Comparison of ENCODE assay signal across 8 mouse cellular contexts in genomic region chr16:37871112-37871715, GRCm38 (mm10). TPM values are rescaled to one million over a fixed set of nuclear protein-coding genes. Genes with fewer than 3 reads are reported as not detected.
A peak's percentile ranks its signal among the peaks of the same experiment; 100 is the strongest.
DNase-seq lines count a peak whose midpoint lies in the region; ATAC-seq and TF ChIP-seq lines count a peak whose summit lies in the region.

No protein-coding gene starts in this region.

- no peaks in the 10 kb centered on the region for H3K27me3 ChIP-seq in forebrain, embryonic 14.5 days (replicated peaks; ENCODE audit: control insufficient read depth, insufficient read depth, low read length)
- no peaks in the 10 kb centered on the region for H3K27me3 ChIP-seq in hindbrain, embryonic 14.5 days (ENCODE audit: control insufficient read depth, insufficient read depth, low read length)
- no peaks in the 10 kb centered on the region for H3K27me3 ChIP-seq in lung, embryonic 14.5 days (ENCODE audit: insufficient read depth, low read length)

- no peak for ATAC-seq in forebrain, embryonic 14.5 days
- no peak for ATAC-seq in hindbrain, embryonic 14.5 days (ENCODE audit: low FRiP score)
- no peak for ATAC-seq in lung, embryonic 14.5 days (ENCODE audit: insufficient read depth)
- ATAC-seq in erythroblast, adult 5-6 weeks (replicated peaks; ENCODE audit: low FRiP score, poor library complexity, severe bottlenecking) = no peak

- 61% methylated on average over 4 of the region's 4 CpGs for WGBS in forebrain, embryonic 14.5 days
- 78% methylated on average over 4 of the region's 4 CpGs for WGBS in hindbrain, embryonic 14.5 days
- 69% methylated on average over 4 of the region's 4 CpGs for WGBS in lung, embryonic 14.5 days

- peak; percentile 67 for DNase-seq in right cerebral cortex, adult 18-20 months
- DNase-seq in right cerebral cortex, postnatal 4 days = no peak
- peak; percentile 33 for DNase-seq in forebrain, embryonic 14.5 days (ENCODE audit: low spot score)
- DNase-seq in hindbrain, embryonic 14.5 days (ENCODE audit: low spot score) = no peak
- no peak for DNase-seq in lung, embryonic 14.5 days
- peak; percentile 46 for DNase-seq in telencephalon, adult 2 months (ENCODE audit: low read depth, low spot score)
- DNase-seq in cerebellum, postnatal 25 days = no peak

- no peaks in the 10 kb centered on the region for H3K9me3 ChIP-seq in forebrain, embryonic 14.5 days (replicated peaks; ENCODE audit: control insufficient read depth, low read length)
- H3K9me3 ChIP-seq in hindbrain, embryonic 14.5 days (ENCODE audit: control insufficient read depth, low read length) = no peaks in the 10 kb centered on the region
- H3K9me3 ChIP-seq in lung, embryonic 14.5 days (ENCODE audit: low read depth, low read length) = no peaks in the 10 kb centered on the region

- no peak overlapping the region for H3K9ac ChIP-seq in forebrain, embryonic 14.5 days (ENCODE audit: low read length)
- no peak overlapping the region for H3K9ac ChIP-seq in hindbrain, embryonic 14.5 days
- H3K9ac ChIP-seq in lung, embryonic 14.5 days = no peak overlapping the region

- TF ChIP-seq CTCF in lung, embryonic 14.5 days (IDR thresholded peaks at IDR 0.05; ENCODE audit: low read depth) = no peak

- peaks cover 25% of the 10 kb centered on the region for H3K4me1 ChIP-seq in forebrain, embryonic 14.5 days (ENCODE audit: control insufficient read depth, insufficient read depth, low read length)
- peaks cover 33% of the 10 kb centered on the region for H3K4me1 ChIP-seq in hindbrain, embryonic 14.5 days (replicated peaks; ENCODE audit: control insufficient read depth, insufficient read depth, low read length)
- H3K4me1 ChIP-seq in lung, embryonic 14.5 days (ENCODE audit: insufficient read depth) = peaks cover 18% of the 10 kb centered on the region

- peaks cover 3% of the 10 kb centered on the region; the same call in 1 of the 2 replicates for H3K36me3 ChIP-seq in forebrain, embryonic 14.5 days (ENCODE audit: control insufficient read depth, insufficient read depth, low read length)
- no peaks in the 10 kb centered on the region for H3K36me3 ChIP-seq in hindbrain, embryonic 14.5 days (replicated peaks; ENCODE audit: control insufficient read depth, insufficient read depth)
- no peaks in the 10 kb centered on the region for H3K36me3 ChIP-seq in lung, embryonic 14.5 days (ENCODE audit: insufficient read depth)

- peak overlapping the region; percentile 26; the same call in 1 of the 2 replicates for H3K4me2 ChIP-seq in forebrain, embryonic 14.5 days (ENCODE audit: low read length)
- H3K4me2 ChIP-seq in hindbrain, embryonic 14.5 days (replicated peaks) = peak overlapping the region; percentile 84
- H3K4me2 ChIP-seq in lung, embryonic 14.5 days = peak overlapping the region; percentile 78

- no peak overlapping the region for H3K27ac ChIP-seq in forebrain, embryonic 14.5 days (ENCODE audit: low read depth, low read length)
- H3K27ac ChIP-seq in hindbrain, embryonic 14.5 days = no peak overlapping the region
- H3K27ac ChIP-seq in lung, embryonic 14.5 days (ENCODE audit: low read depth) = no peak overlapping the region; the same call in 1 of the 2 replicates

- H3K4me3 ChIP-seq in forebrain, embryonic 14.5 days (ENCODE audit: low read depth, low read length) = no peak overlapping the region
- H3K4me3 ChIP-seq in hindbrain, embryonic 14.5 days (replicated peaks; ENCODE audit: low read length) = no peak overlapping the region
- H3K4me3 ChIP-seq in lung, embryonic 14.5 days (ENCODE audit: low read depth, low read length) = peak overlapping the region; percentile 98; the same call in 1 of the 2 replicates

RNA-seq across cellular contexts. Expression of gene Lrrc58, which starts 3.0 kb away (rescaled TPM):
- 40.7 and 53.0 TPM in 2 replicates for polyA plus RNA-seq in forebrain, embryonic 14.5 days (2014; fragmentation: Nextera tagmentation; extraction: Ambion mirVana)
- 57.1 and 59.9 TPM in 2 replicates for polyA plus RNA-seq in hindbrain, embryonic 14.5 days (2014; fragmentation: Nextera tagmentation; extraction: Ambion mirVana)
- polyA plus RNA-seq in lung, embryonic 14.5 days (2014; fragmentation: Nextera tagmentation; extraction: Ambion mirVana) = 73.9 and 78.4 TPM in 2 replicates
- 7.9 and 17.1 TPM in 2 replicates for total RNA-seq in erythroblast, adult 5-6 weeks (2015; ENCODE audit: low replicate concordance)
- 5.6 and 8.1 TPM in 2 replicates for total RNA-seq in erythroblast, adult 5-6 weeks (2017; ENCODE audit: low replicate concordance)

RNA-seq across cellular contexts. Expression of gene Gm36028, which starts 10.3 kb away (rescaled TPM):
- 0.20 TPM in 1 of 2 replicates, not detected in the other for polyA plus RNA-seq in forebrain, embryonic 14.5 days (2014; fragmentation: Nextera tagmentation; extraction: Ambion mirVana)
- polyA plus RNA-seq in hindbrain, embryonic 14.5 days (2014; fragmentation: Nextera tagmentation; extraction: Ambion mirVana) = not detected in 2 replicates
- 0.38 and 0.46 TPM in 2 replicates for polyA plus RNA-seq in lung, embryonic 14.5 days (2014; fragmentation: Nextera tagmentation; extraction: Ambion mirVana)
- not detected in 2 replicates for total RNA-seq in erythroblast, adult 5-6 weeks (2015; ENCODE audit: low replicate concordance)
- not detected in 2 replicates for total RNA-seq in erythroblast, adult 5-6 weeks (2017; ENCODE audit: low replicate concordance)

RNA-seq across cellular contexts. Expression of gene Gpr156, which starts 45.1 kb away (rescaled TPM):
- 4.2 and 5.1 TPM in 2 replicates for polyA plus RNA-seq in forebrain, embryonic 14.5 days (2014; fragmentation: Nextera tagmentation; extraction: Ambion mirVana)
- 3.5 and 3.9 TPM in 2 replicates for polyA plus RNA-seq in hindbrain, embryonic 14.5 days (2014; fragmentation: Nextera tagmentation; extraction: Ambion mirVana)
- polyA plus RNA-seq in lung, embryonic 14.5 days (2014; fragmentation: Nextera tagmentation; extraction: Ambion mirVana) = 0.58 and 1.4 TPM in 2 replicates
- not detected in 2 replicates for total RNA-seq in erythroblast, adult 5-6 weeks (2015; ENCODE audit: low replicate concordance)
- not detected in 2 replicates for total RNA-seq in erythroblast, adult 5-6 weeks (2017; ENCODE audit: low replicate concordance)

Comparison
In these comparisons a context has a peak if more than half of its experiments do, and no peak if none do; other contexts are left out.
1. DNase-seq: peak in right cerebral cortex, adult 18-20 months (single experiment), forebrain, embryonic 14.5 days (single experiment) and telencephalon, adult 2 months (single experiment); none in right cerebral cortex, postnatal 4 days (single experiment), hindbrain, embryonic 14.5 days (single experiment), lung, embryonic 14.5 days (single experiment) and cerebellum, postnatal 25 days (0 of 2).
2. H3K4me2 ChIP-seq: peak in every context shown above with its lines; median percentile 84 in hindbrain, embryonic 14.5 days; 78 in lung, embryonic 14.5 days; 26 in forebrain, embryonic 14.5 days.